Mouse (Mus musculus): Measurements from ENCODE around the gene Dbnl. TPM values are rescaled to one million over a fixed set of nuclear protein-coding genes. Genes with fewer than 3 reads are reported as not detected.
A peak's percentile ranks its signal among the peaks of the same experiment; 100 is the strongest.

Dbnl gene
- total and polyA plus RNA-seq, 3 experiments, result 70.3 to 124 (median 77.3) TPM

DNA sequence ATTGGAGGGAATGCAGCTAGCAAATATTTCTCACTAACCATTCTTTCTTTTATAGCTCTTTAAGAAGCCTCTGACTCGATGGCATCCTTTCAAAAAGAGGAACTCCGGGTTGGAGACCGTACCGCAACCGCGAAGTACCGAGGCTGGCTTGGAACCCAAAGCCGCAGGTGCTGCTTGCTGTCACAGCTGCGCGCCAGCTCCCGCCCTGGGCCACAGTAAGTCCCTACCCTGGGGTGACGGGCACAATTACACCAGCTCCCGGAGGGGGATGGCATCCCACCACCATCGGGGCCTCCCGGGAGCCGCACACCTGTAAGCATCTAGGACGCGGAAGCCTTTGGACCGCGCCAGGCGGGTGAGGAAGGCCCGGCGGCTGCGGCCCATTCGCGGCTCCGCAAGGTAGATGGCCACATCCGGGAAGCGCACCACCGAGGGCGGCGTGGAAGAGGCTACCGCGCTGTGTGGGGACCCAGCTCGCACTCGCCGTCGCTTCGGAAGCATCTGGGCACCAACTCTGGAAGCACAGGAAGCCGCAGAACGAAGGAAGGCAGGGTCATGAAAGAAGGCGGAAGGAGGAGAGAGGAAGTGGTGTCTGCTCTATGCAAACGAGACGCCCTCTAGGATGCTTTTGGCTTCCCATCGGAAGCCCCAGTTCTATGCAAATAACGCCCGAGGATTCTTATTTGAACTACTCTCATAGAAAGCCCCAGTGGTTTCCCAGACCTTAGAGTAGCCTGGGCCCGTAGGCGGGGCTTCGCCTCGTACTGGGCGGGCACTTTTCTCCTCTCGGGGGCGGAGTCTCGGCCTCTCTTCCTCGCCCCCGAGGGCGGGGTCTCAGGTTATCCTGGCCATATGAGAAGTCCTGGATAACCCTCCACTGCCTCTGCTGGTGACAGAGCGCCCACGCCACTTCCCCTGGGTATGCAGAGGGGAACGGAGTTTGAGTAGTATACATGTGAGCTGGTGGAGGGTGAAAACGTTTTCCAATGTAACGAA is 49.3 kb downstream of the Dbnl start, which contains the start of gene Polm:
Gene Polm, minus strand, starts transcription at position 766 of the 996 bp plus-strand sequence.
- Histone ChIP-seq H3K27ac (ENCODE audit: insufficient read depth, low read depth) (peak within 1 kb of the TSS; percentile 60), H3K9ac (ENCODE audit: insufficient read depth, low read depth) (peak within 1 kb of the TSS; percentile 84), H3K4me3 (replicated peaks in 1 of 3; ENCODE audit: low read depth in 2 of 3, low read length in 2 of 3, poor library complexity in 1 of 3) (peak within 1 kb of the TSS; percentile 65 to 78 (median 67)), H3K9me3 (replicated peaks; ENCODE audit: low read length) (peaks cover 26% of the 10 kb centered on the region), H3K4me1 (ENCODE audit: control insufficient read depth in 1 of 2, insufficient read depth in 2 of 2) (peaks cover 16 to 44% of the 10 kb centered on the region in 2 experiments), H3K79me2 (replicated peaks; ENCODE audit: control insufficient read depth, extremely low read depth, insufficient read depth, poor library complexity, severe bottlenecking) (no peaks in the 10 kb centered on the region), H3K27me3 (replicated peaks) (no peaks in the 10 kb centered on the region), H3K36me3 (replicated peaks in 1 of 2; ENCODE audit: control insufficient read depth in 1 of 2, insufficient read depth in 1 of 2, low read length in 1 of 2) (peaks cover 21 to 23% of the 10 kb centered on the region in 2 experiments), H3K4me2 (ENCODE audit: insufficient read depth, low read depth, poor library complexity, severe bottlenecking) (peak within 1 kb of the TSS; percentile 75)
- dilution Hi-C loops (cut with MboI; ENCODE audit: extremely low pct_ligation_motif_present, extremely low pct_unique_long_range_greater_than_20kb, low sequenced_read_pairs) (no loop called here), in situ Hi-C loops (cut with MboI; ENCODE audit: low pct_ligation_motif_present, low pct_unique_long_range_greater_than_20kb, low sequenced_read_pairs) (no loop called here)
- DNase-seq (ENCODE audit: extremely low read depth), result peak; percentile 99
- TF ChIP-seq MYC (IDR thresholded peaks at IDR 0.05; ENCODE audit: low read depth, low read length) (no peak), POLR2AphosphoS2 (IDR thresholded peaks at IDR 0.05; ENCODE audit: low read depth, low read length) (peak; percentile 79; the same call in 1 of the 2 replicates), E2F4 (IDR thresholded peaks at IDR 0.05; ENCODE audit: insufficient replicate concordance, low read depth, low read length) (0 out of 2 replicates have a peak, but pooled peaks have one; percentile 17), PAX5 (IDR thresholded peaks at IDR 0.05; ENCODE audit: low read length) (no peak), ZMIZ1 (IDR thresholded peaks at IDR 0.05; ENCODE audit: low read depth, low read length) (peak; percentile 87), MEF2A (IDR thresholded peaks at IDR 0.05; ENCODE audit: borderline replicate concordance, low read depth, low read length) (peak; percentile 71; the same call in 1 of the 2 replicates), SMC3 (IDR thresholded peaks at IDR 0.05; ENCODE audit: low read depth, low read length) (peak; percentile 32), USF1 (IDR thresholded peaks at IDR 0.05; ENCODE audit: low read depth, low read length) (no peak), CHD1 (IDR thresholded peaks at IDR 0.05; ENCODE audit: low read depth, low read length) (peak; percentile 79; the same call in 1 of the 2 replicates), GABPA (IDR thresholded peaks at IDR 0.05; ENCODE audit: insufficient replicate concordance, low read depth, low read length) (no peak), RCOR1 (conservative IDR thresholded peaks at IDR 0.05; ENCODE audit: low read depth, low read length) (peak; percentile 84), NELFE (IDR thresholded peaks at IDR 0.05; ENCODE audit: low read depth, low read length) (peak; percentile 89), CHD2 (IDR thresholded peaks at IDR 0.05; ENCODE audit: low read length) (peak; percentile 41; the same call in 1 of the 2 replicates), KAT2A (IDR thresholded peaks at IDR 0.05; ENCODE audit: insufficient replicate concordance, low read length) (0 out of 2 replicates have a peak, but pooled peaks have one; percentile 73), JUN (IDR thresholded peaks at IDR 0.05; ENCODE audit: insufficient read depth, low read depth, low read length) (no peak), USF2 (conservative IDR thresholded peaks at IDR 0.05; ENCODE audit: low read depth, low read length) (no peak), CTCF (conservative IDR thresholded peaks at IDR 0.05 in 1 of 2, IDR thresholded peaks at IDR 0.05 in 1 of 2; ENCODE audit: low read depth in 2 of 2, low read length in 2 of 2) (peak; percentile 6 to 65; a peak in 2 of 4 replicates), MXI1 (IDR thresholded peaks at IDR 0.05; ENCODE audit: low read depth, low read length) (no peak; the same call in 1 of the 2 replicates), ETS1 (conservative IDR thresholded peaks at IDR 0.05; ENCODE audit: low read depth, low read length) (peak; percentile 71), EP300 (IDR thresholded peaks at IDR 0.05; ENCODE audit: low read length) (peak; percentile 66; the same call in 1 of the 2 replicates), ZNF384 (IDR thresholded peaks at IDR 0.05; ENCODE audit: low read depth, low read length) (no peak), TCF12 (IDR thresholded peaks at IDR 0.05; ENCODE audit: low read depth, low read length) (peak; percentile 85), BHLHE40 (IDR thresholded peaks at IDR 0.05; ENCODE audit: low read depth, low read length) (peak; percentile 68), ELF1 (IDR thresholded peaks at IDR 0.05; ENCODE audit: low read depth, low read length) (peak; percentile 94), ZC3H11A (IDR thresholded peaks at IDR 0.05; ENCODE audit: low read depth, low read length) (no peak), HCFC1 (IDR thresholded peaks at IDR 0.05; ENCODE audit: low read depth, low read length) (peak; percentile 59), UBTF (IDR thresholded peaks at IDR 0.05; ENCODE audit: low read depth, low read length) (peak; percentile 95), NRF1 (IDR thresholded peaks at IDR 0.05; ENCODE audit: low read depth, low read length) (peak; percentile 46; the same call in 1 of the 2 replicates), MAX (IDR thresholded peaks at IDR 0.05; ENCODE audit: low read length) (peak; percentile 51; the same call in 1 of the 2 replicates), POLR2A (IDR thresholded peaks at IDR 0.05; ENCODE audit: low read depth, low read length) (peak; percentile 91), MAZ (IDR thresholded peaks at IDR 0.05; ENCODE audit: low read depth, low read length) (no peak; the same call in 1 of the 2 replicates), SIN3A (IDR thresholded peaks at IDR 0.05; ENCODE audit: low read length) (peak; percentile 92), RAD21 (IDR thresholded peaks at IDR 0.05; ENCODE audit: low read depth, low read length) (peak; percentile 47), JUND (conservative IDR thresholded peaks at IDR 0.05; ENCODE audit: low read depth, low read length) (0 out of 2 replicates have a peak, but pooled peaks have one; percentile 23), ZKSCAN1 (IDR thresholded peaks at IDR 0.05; ENCODE audit: borderline replicate concordance, low read depth, low read length) (no peak; the same call in 1 of the 2 replicates), MAFK (IDR thresholded peaks at IDR 0.05; ENCODE audit: insufficient replicate concordance, low read length) (peak; percentile 80), TBP (conservative IDR thresholded peaks at IDR 0.05; ENCODE audit: low read depth, low read length) (peak; percentile 95)

Data from CH12.LX (cell line).